Mouse (Mus musculus) heart, postnatal 0 days (tissue): ENCODE results near the gene Thoc7. TPM values are rescaled to one million over a fixed set of nuclear protein-coding genes. Genes with fewer than 3 reads are reported as not detected.

Source experiments
- ATAC-seq: fragments of 200-750 bp; cut with Nextera tagmentation; 2 replicates; pipeline ENCODE4 v1.8.0; 2017; ENCODE audit warnings: low read depth, moderate number of reproducible peaks, moderate library complexity; ENCODE audit not compliant: insufficient read depth
- DNase-seq: peaks from one replicate; pipeline ENCODE4 v3.0.0-alpha.2; 2016; ENCODE audit warnings: low spot score
- H3K27ac ChIP-seq: fragments of 300-500 bp; sonication (generic); 2 replicates; pipeline ENCODE4 v1.5.1; 2014; ENCODE audit warnings: low read depth, mild to moderate bottlenecking
- H3K27me3 ChIP-seq: fragments of 300-500 bp; sonication (generic); 2 replicates; pipeline ENCODE4 v1.6.1; 2014; ENCODE audit warnings: low read length, mixed read lengths; ENCODE audit not compliant: control insufficient read depth, insufficient read depth
- H3K36me3 ChIP-seq: fragments of 300-500 bp; sonication (generic); replicated peaks from 2 replicates; pipeline ENCODE4 v1.6.1; 2014; ENCODE audit warnings: low read length, mixed read lengths; ENCODE audit not compliant: control insufficient read depth, insufficient read depth
- H3K4me1 ChIP-seq: fragments of 300-500 bp; sonication (generic); 2 replicates; pipeline ENCODE4 v1.6.1; 2014; ENCODE audit warnings: antibody characterized with exemption; ENCODE audit not compliant: control insufficient read depth, insufficient read depth
- H3K4me2 ChIP-seq: fragments of 300-500 bp; sonication (generic); 2 replicates; pipeline ENCODE4 v1.6.1; 2014; ENCODE audit warnings: low read depth, mild to moderate bottlenecking, low read length, moderate library complexity
- H3K4me3 ChIP-seq: fragments of 300-500 bp; sonication (generic); 2 replicates; pipeline ENCODE4 v1.5.1; 2014; ENCODE audit warnings: low read depth, low read length
- H3K9ac ChIP-seq: fragments of 300-500 bp; sonication (generic); replicated peaks from 2 replicates; pipeline ENCODE4 v1.6.1; 2014; ENCODE audit warnings: low read depth, low read length, mixed read lengths
- H3K9me3 ChIP-seq: fragments of 300-500 bp; sonication (generic); replicated peaks from 2 replicates; pipeline ENCODE4 v1.6.1; 2016; ENCODE audit warnings: low read length; ENCODE audit not compliant: control insufficient read depth
- CTCF ChIP-seq: IDR thresholded peaks from 2 replicates; pipeline ENCODE4 v1.5.1; 2016; ENCODE audit warnings: antibody characterized with exemption, control low read depth, low read depth
- EP300 ChIP-seq: IDR thresholded peaks from 2 replicates; pipeline ENCODE4 v1.6.1; 2016; ENCODE audit warnings: antibody characterized with exemption, low read depth
- WGBS: fragments of 180-500 bp; shearing (Covaris S2); extraction: QIAGEN DNeasy Blood & Tissue Kit; methylation state at CpG from one replicate; pipeline ENCODE4 v1.1.7; 2014; 5-methylcytosine and 5-hydroxymethylcytosine counted together
- polyA plus RNA-seq: library from polyadenylated mRNA; unstranded; fragments of >200 nt; fragmentation: Nextera tagmentation; extraction: Ambion mirVana; gene quantifications from 2 replicates; pipeline ENCODE4 v1.2.1, GENCODE M21; 2015
- total RNA-seq: library from RNA; depleted of rRNA; stranded (reverse); fragments of >200 nt; gene quantifications from 2 replicates; pipeline ENCODE4 v1.2.3, GENCODE M21; 2014; ENCODE audit warnings: low replicate concordance

Thoc7 gene
- total and polyA plus RNA-seq, 2 experiments from 2014 or later, result 86.7 to 198 TPM

DNA sequence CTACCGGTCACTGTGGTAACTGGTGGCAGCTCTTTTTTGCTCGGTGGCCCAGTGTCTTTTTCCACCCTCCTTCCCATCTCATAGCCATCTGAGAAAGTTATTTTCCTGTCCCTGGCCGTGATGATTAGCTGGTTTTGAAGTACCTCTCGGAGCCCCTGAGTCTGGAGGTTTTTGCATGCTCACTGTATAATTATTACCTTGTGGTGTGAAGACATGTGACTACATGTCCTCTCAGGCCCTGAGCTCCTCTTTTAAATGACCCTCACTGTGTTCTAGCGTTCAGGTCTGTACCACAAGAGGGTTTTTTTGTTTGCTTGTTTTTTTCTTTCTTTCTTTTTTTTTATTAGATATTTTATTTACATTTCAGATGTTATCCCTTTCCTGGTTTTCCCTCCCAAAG is 6.8 kb upstream of the Thoc7 start:
- Histone ChIP-seq H3K27me3 (no peaks in the 10 kb centered on the region), H3K9ac (no peak overlapping the region), H3K4me2 (no peak overlapping the region), H3K4me3 (no peak overlapping the region), H3K4me1 (no peaks in the 10 kb centered on the region), H3K36me3 (no peaks in the 10 kb centered on the region), H3K9me3 (no peaks in the 10 kb centered on the region), H3K27ac (no peak overlapping the region)
- TF ChIP-seq EP300 (no peak), CTCF (no peak)
- 85% methylated on average over 5 of the region's 5 CpGs for WGBS
- ATAC-seq, result no peak
- no peak for DNase-seq

DNA sequence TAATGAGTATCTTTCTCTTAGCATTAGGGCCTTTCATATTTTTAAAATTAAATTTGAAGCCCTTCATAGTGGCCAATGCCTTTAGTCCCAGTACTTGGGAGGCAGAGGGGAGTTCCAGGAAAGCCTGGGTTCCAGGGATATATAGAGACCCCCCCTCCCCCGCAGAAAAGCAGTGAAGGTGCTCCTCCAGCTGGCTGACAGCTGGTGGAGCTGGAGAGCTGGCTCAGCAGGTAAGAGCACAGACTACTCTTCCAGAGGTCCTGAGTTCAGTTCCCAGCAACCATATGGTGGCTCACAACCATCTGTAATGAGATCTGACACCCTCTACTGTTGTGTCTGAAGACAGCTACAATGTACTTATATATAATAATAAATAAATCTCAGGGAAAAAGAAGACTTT is 6.0 kb upstream of the Thoc7 start:
- Histone ChIP-seq H3K9ac (no peak overlapping the region), H3K27me3 (no peaks in the 10 kb centered on the region), H3K4me1 (no peaks in the 10 kb centered on the region), H3K4me2 (no peak overlapping the region), H3K9me3 (no peaks in the 10 kb centered on the region), H3K36me3 (no peaks in the 10 kb centered on the region), H3K27ac (no peak overlapping the region), H3K4me3 (no peak overlapping the region)
- DNase-seq, result no peak
- WGBS, result 31% methylated on average over 1 of the region's 1 CpGs
- no peak for ATAC-seq
- TF ChIP-seq CTCF (peak; percentile 12; the same call in 1 of the 2 replicates), EP300 (no peak)

GRCm38 (mm10) chr14:13963527-13963926 is 1.9 kb upstream of the Thoc7 start:
- no peaks in the 10 kb centered on the region for H3K9me3 ChIP-seq
- no peak overlapping the region for H3K4me2 ChIP-seq
- no peaks in the 10 kb centered on the region for H3K36me3 ChIP-seq
- no peak overlapping the region for H3K27ac ChIP-seq
- WGBS, result 72% methylated on average over 1 of the region's 1 CpGs
- no peaks in the 10 kb centered on the region for H3K27me3 ChIP-seq
- peaks cover 4% of the 10 kb centered on the region; the same call in 1 of the 2 replicates for H3K4me1 ChIP-seq
- TF ChIP-seq EP300 (no peak), CTCF (no peak)
- ATAC-seq (no peak), DNase-seq (no peak)
- no peak overlapping the region for H3K9ac ChIP-seq
- H3K4me3 ChIP-seq, result no peak overlapping the region

DNA sequence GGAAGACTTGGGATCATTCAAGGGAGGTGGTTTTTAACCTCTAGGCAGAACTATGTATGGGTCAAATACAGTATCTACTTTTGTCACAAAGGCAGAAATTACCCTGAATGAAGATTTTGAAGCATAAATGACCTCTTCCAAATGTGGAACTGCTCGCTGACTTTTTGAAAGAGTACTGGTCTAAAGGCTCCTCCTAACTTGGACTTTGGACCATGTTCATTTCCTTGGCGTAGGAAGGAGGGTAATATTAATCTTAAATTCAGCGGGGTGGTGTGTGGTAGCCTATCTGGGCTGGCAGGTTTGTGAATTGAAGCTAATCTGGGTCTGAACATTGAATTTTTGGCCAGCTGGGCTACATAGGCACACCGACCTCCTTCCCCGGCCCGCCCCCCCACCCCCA is 824 bp upstream of the Thoc7 start:
- Histone ChIP-seq H3K27me3 (no peaks in the 10 kb centered on the region), H3K27ac (no peak overlapping the region), H3K4me2 (no peak overlapping the region), H3K9ac (no peak overlapping the region), H3K36me3 (no peaks in the 10 kb centered on the region; the same call in 1 of the 2 replicates), H3K9me3 (no peaks in the 10 kb centered on the region), H3K4me1 (peaks cover 7% of the 10 kb centered on the region), H3K4me3 (no peak overlapping the region)
- TF ChIP-seq EP300 (no peak), CTCF (no peak)
- ATAC-seq (no peak), DNase-seq (no peak)
- 85% methylated on average over 6 of the region's 6 CpGs for WGBS

- ATAC-seq (peak; percentile 87), DNase-seq (peak; percentile 48)
- no peak for TF ChIP-seq CTCF
- no peak for TF ChIP-seq EP300
- Histone ChIP-seq H3K9ac (peak overlapping the region; percentile 96), H3K4me2 (peak overlapping the region; percentile 83), H3K27me3 (no peaks in the 10 kb centered on the region), H3K4me3 (peak overlapping the region; percentile 96), H3K27ac (peak overlapping the region; percentile 89), H3K4me1 (peaks cover 7% of the 10 kb centered on the region), H3K9me3 (no peaks in the 10 kb centered on the region), H3K36me3 (no peaks in the 10 kb centered on the region; the same call in 1 of the 2 replicates)
- WGBS, result under 1% methylated on average over 57 of the region's 75 CpGs
These were observed 948 bp downstream of the Thoc7 start for GRCm38 (mm10) chr14:13960482-13961325.
